In the genomic region with DNA sequence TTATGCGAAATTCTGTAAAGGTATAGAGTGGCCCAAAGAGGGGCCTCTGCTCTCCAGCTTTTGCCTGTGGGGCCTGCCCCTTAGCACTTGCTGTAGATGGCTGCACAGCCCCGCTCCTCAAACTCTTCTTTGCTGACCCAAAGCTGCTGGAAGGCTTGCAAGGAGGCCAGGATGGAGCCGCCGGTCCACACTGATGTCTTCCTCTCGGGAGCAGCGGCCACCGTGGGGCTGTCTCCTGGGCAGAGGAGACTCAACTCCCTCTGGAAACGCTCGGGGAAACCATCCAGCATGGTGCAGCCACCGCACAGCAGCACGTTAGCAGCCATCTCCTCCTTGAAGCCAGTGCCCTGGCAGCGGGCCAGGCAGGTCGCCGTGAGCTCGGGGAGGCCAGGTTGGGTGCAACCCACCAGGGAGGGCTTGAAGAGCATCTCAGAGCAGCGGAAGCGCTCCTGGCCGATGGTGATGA, we compare ENCODE assay signal across 34 mouse cellular contexts. TPM values are rescaled to one million over a fixed set of nuclear protein-coding genes. Genes with fewer than 3 reads are reported as not detected.
DNase-seq lines count a peak whose midpoint lies in the region; ATAC-seq and TF ChIP-seq lines count a peak whose summit lies in the region.
"Had no signal": no experiment of that assay in that cellular context is flagged by ENCODE, and none has a peak within 500 bp of the region (broad histone marks: within the 10 kb centered on the region; RNA-seq: fewer than 3 reads in every experiment).

A gene (plus strand): TSS at position 51 of the 466 bp plus-strand sequence.

- H3K9ac ChIP-seq in ES-E14 (ENCODE audit: insufficient read depth, low read depth, low read length, poor library complexity, severe bottlenecking) = no peak within 1 kb of the TSS
- H3K9ac ChIP-seq in midbrain, embryonic 11.5 days (ENCODE audit: low read length) = no peak within 1 kb of the TSS
- H3K9ac ChIP-seq: embryonic facial prominence, embryonic 12.5 days; embryonic facial prominence, embryonic 15.5 days; forebrain, postnatal 0 days; hindbrain, embryonic 12.5 days; hindbrain, embryonic 15.5 days had no signal

- 93% methylated on average over 18 of the region's 18 CpGs for WGBS in midbrain, embryonic 11.5 days

- no peak for TF ChIP-seq CTCF in testis, adult 2 months (IDR thresholded peaks at IDR 0.05; ENCODE audit: control insufficient read depth, insufficient read depth, insufficient replicate concordance, low read depth, low read length)

- no peaks in the 10 kb centered on the region for H3K9me3 ChIP-seq in ES-E14 (ENCODE audit: control insufficient read depth, insufficient read depth, low read depth, low read length)
- H3K9me3 ChIP-seq in midbrain, embryonic 11.5 days (ENCODE audit: control insufficient read depth, low read length) = no peaks in the 10 kb centered on the region
- H3K9me3 ChIP-seq: embryonic facial prominence, embryonic 12.5 days; embryonic facial prominence, embryonic 15.5 days; heart, embryonic 10.5 days; hindbrain, embryonic 12.5 days; hindbrain, embryonic 15.5 days had no signal

- TF ChIP-seq POLR2A in testis, adult 2 months (IDR thresholded peaks at IDR 0.05; ENCODE audit: control insufficient read depth, low read depth, low read length) = no peak

- H3K27me3 ChIP-seq in testis, adult 2 months (ENCODE audit: control insufficient read depth, insufficient read depth, low read length) = no peaks in the 10 kb centered on the region
- no peaks in the 10 kb centered on the region for H3K27me3 ChIP-seq in midbrain, embryonic 11.5 days (ENCODE audit: control insufficient read depth, insufficient read depth, low read length)
- H3K27me3 ChIP-seq: embryonic facial prominence, embryonic 12.5 days; embryonic facial prominence, embryonic 15.5 days; hindbrain, embryonic 12.5 days; hindbrain, embryonic 15.5 days had no signal

- peak within 1 kb of the TSS; percentile 96 for H3K4me3 ChIP-seq in testis, adult 2 months (ENCODE audit: control insufficient read depth, low read depth, low read length)
- H3K4me3 ChIP-seq in ES-E14 (ENCODE audit: insufficient read depth in 1 of 2, low read depth in 1 of 2, low read length in 2 of 2, poor library complexity in 1 of 2, severe bottlenecking in 1 of 2) = peak within 1 kb of the TSS; percentile 47 to 59
- H3K4me3 ChIP-seq in midbrain, embryonic 11.5 days (ENCODE audit: low read depth, low read length) = no peak within 1 kb of the TSS
- H3K4me3 ChIP-seq: embryonic facial prominence, embryonic 12.5 days; embryonic facial prominence, embryonic 15.5 days; gastrocnemius, adult 2 months; heart, adult 2 months; heart, embryonic 10.5 days; hindbrain, embryonic 12.5 days; hindbrain, embryonic 15.5 days had no signal

- in situ Hi-C loops in ES-E14 (cut with MboI; ENCODE audit: low sequenced_read_pairs in 2 of 2, unreplicated experiment in 2 of 2) = no loop called here

- peaks cover 10% of the 10 kb centered on the region for H3K4me1 ChIP-seq in testis, adult 2 months (ENCODE audit: control insufficient read depth, insufficient read depth, low read length)
- peaks cover 0 to 3% of the 10 kb centered on the region in 2 experiments; a peak in 1 of 4 replicates for H3K4me1 ChIP-seq in ES-E14 (ENCODE audit: control insufficient read depth in 2 of 2, insufficient read depth in 2 of 2, low read length in 2 of 2, poor library complexity in 1 of 2)
- H3K4me1 ChIP-seq in midbrain, embryonic 11.5 days (ENCODE audit: control insufficient read depth, insufficient read depth, low read length) = no peaks in the 10 kb centered on the region
- H3K4me1 ChIP-seq: embryonic facial prominence, embryonic 12.5 days; embryonic facial prominence, embryonic 15.5 days; hindbrain, embryonic 12.5 days; hindbrain, embryonic 15.5 days had no signal

- DNase-seq in testis, postnatal 14 days (ENCODE audit: low spot score) = no peak
- no peak for DNase-seq in ES-E14 (ENCODE audit: low read depth, low spot score)
- peak; percentile 48 for DNase-seq in testis, postnatal 10 days (ENCODE audit: low spot score)
- DNase-seq in midbrain, embryonic 11.5 days (ENCODE audit: low spot score, missing footprints) = no peak
- no peak for DNase-seq in spleen, postnatal 4 days (ENCODE audit: low spot score in 2 of 2)
- DNase-seq: adrenal gland, postnatal 10 days; adrenal gland, postnatal 36 days; cerebellum, adult 18-20 months; cerebellum, adult 9-10 months; cerebellum, postnatal 14 days; forebrain, postnatal 0 days; gastrocnemius, adult 2 months; gastrocnemius, postnatal 14 days; heart, adult 2 months had no signal

- peak within 1 kb of the TSS; percentile 87 for H3K27ac ChIP-seq in testis, adult 2 months (ENCODE audit: control insufficient read depth, insufficient read depth, low read depth, low read length)
- H3K27ac ChIP-seq in ES-E14 (ENCODE audit: insufficient read depth, low read depth, low read length, poor library complexity, severe bottlenecking) = no peak within 1 kb of the TSS
- no peak within 1 kb of the TSS for H3K27ac ChIP-seq in midbrain, embryonic 11.5 days (ENCODE audit: low read depth, low read length)
- H3K27ac ChIP-seq: embryonic facial prominence, embryonic 12.5 days; embryonic facial prominence, embryonic 15.5 days; gastrocnemius, adult 2 months; heart, adult 2 months; heart, embryonic 10.5 days; hindbrain, embryonic 12.5 days; hindbrain, embryonic 15.5 days had no signal

- H3K36me3 ChIP-seq in testis, adult 2 months (ENCODE audit: control insufficient read depth, insufficient read depth, low read length) = no peaks in the 10 kb centered on the region
- peaks cover 7% of the 10 kb centered on the region; the same call in 1 of the 2 replicates for H3K36me3 ChIP-seq in ES-E14 (ENCODE audit: control insufficient read depth, insufficient read depth, low read length, poor library complexity, severe bottlenecking)
- no peaks in the 10 kb centered on the region for H3K36me3 ChIP-seq in midbrain, embryonic 11.5 days (ENCODE audit: control insufficient read depth, insufficient read depth, low read length)
- H3K36me3 ChIP-seq: hindbrain, embryonic 15.5 days had no signal

- ATAC-seq in midbrain, embryonic 11.5 days (ENCODE audit: low FRiP score) = no peak
- ATAC-seq: CD4-positive, CD25-positive, alpha-beta regulatory T cell, adult 4 months; forebrain, embryonic 14.5 days; forebrain, postnatal 0 days; intestine, postnatal 0 days had no signal

- H3K4me2 ChIP-seq in midbrain, embryonic 11.5 days = no peak within 1 kb of the TSS
- H3K4me2 ChIP-seq: embryonic facial prominence, embryonic 12.5 days; embryonic facial prominence, embryonic 15.5 days; hindbrain, embryonic 12.5 days; hindbrain, embryonic 15.5 days had no signal

TF ChIP-seq in ES-E14, 5 proteins besides CTCF, POLR2A, EP300 and RAD21:
- TF ChIP-seq ZC3H11A (IDR thresholded peaks at IDR 0.05; ENCODE audit: borderline replicate concordance, low read depth, low read length) (no peak), MAFK (IDR thresholded peaks at IDR 0.05; ENCODE audit: insufficient read depth, low read depth, low read length) (no peak), CHD2 (IDR thresholded peaks at IDR 0.05; ENCODE audit: low read depth, low read length) (no peak), ZNF384 (IDR thresholded peaks at IDR 0.05; ENCODE audit: low read depth, low read length) (no peak)

RNA-seq across cellular contexts. Expression of the gene that starts here (rescaled TPM):
- 2.4 and 2.8 TPM in 2 replicates for polyA plus RNA-seq in testis, adult 2 months (2012; rRNA removed)
- total RNA-seq in ES-E14 (2012; rRNA removed) = 0.31 and 0.58 TPM in 2 replicates
- polyA plus RNA-seq in midbrain, embryonic 11.5 days (2014; fragmentation: Nextera tagmentation; extraction: Ambion mirVana) = 0.14 TPM in 1 of 2 replicates, not detected in the other
- total RNA-seq: adrenal gland, adult 18-20 months; adrenal gland, postnatal 10 days; adrenal gland, postnatal 36 days; common myeloid progenitor, adult 5-6 weeks; forebrain, postnatal 0 days; gastrocnemius, adult 2 months; gastrocnemius, postnatal 14 days; heart, adult 2 months; heart, postnatal 25 days; hematopoietic stem cell, adult 5-6 weeks; MEL had no signal
- polyA plus RNA-seq: CD4-positive, CD25-positive, alpha-beta regulatory T cell, adult 4 months; embryonic facial prominence, embryonic 12.5 days; embryonic facial prominence, embryonic 15.5 days; forebrain, embryonic 11.5 days; forebrain, embryonic 14.5 days; forebrain, postnatal 0 days; frontal cortex, adult 2 months; gonadal fat pad, adult 2 months; heart, adult 2 months; heart, embryonic 10.5 days; heart, embryonic 14.5 days; heart, postnatal 0 days; hindbrain, embryonic 12.5 days; hindbrain, embryonic 15.5 days; intestine, embryonic 14.5 days; intestine, postnatal 0 days had no signal
